Mouse (Mus musculus) limb, embryonic 13.5 days (tissue): ENCODE measurements at regions not wholly inside any gene's neighbourhood (a gene's known extent, or its start where the extent isn't known, plus 50 kb on each side); places are given as distances from the start of the nearest gene placed in this dataset.
A peak's percentile ranks its signal among the peaks of the same experiment; 100 is the strongest.

Source experiments
- ATAC-seq: fragments of 200-750 bp; cut with Nextera tagmentation; 2 replicates; pipeline ENCODE4 v1.8.0; 2017; ENCODE audit warnings: low read depth, moderate number of reproducible peaks, moderate TSS enrichment; ENCODE audit not compliant: low FRiP score
- H3K27ac ChIP-seq: fragments of 300-500 bp; sonication (generic); 2 replicates; pipeline ENCODE4 v1.5.1; 2015; ENCODE audit warnings: inconsistent platforms, mild to moderate bottlenecking, moderate library complexity
- H3K27me3 ChIP-seq: fragments of 300-500 bp; sonication (generic); 2 replicates; pipeline ENCODE4 v1.6.1; 2015; ENCODE audit warnings: mild to moderate bottlenecking, inconsistent platforms
- H3K36me3 ChIP-seq: fragments of 300-500 bp; sonication (generic); 2 replicates; pipeline ENCODE4 v1.6.1; 2015; ENCODE audit warnings: inconsistent platforms, mild to moderate bottlenecking, moderate library complexity
- H3K4me1 ChIP-seq: fragments of 300-500 bp; sonication (generic); 2 replicates; pipeline ENCODE4 v1.6.1; 2015; ENCODE audit warnings: inconsistent platforms
- H3K4me2 ChIP-seq: fragments of 300-500 bp; sonication (generic); replicated peaks from 2 replicates; pipeline ENCODE4 v1.6.1; 2015; ENCODE audit warnings: inconsistent platforms, mild to moderate bottlenecking, moderate library complexity
- H3K4me3 ChIP-seq: fragments of 300-500 bp; sonication (generic); 2 replicates; pipeline ENCODE4 v1.5.1; 2015; ENCODE audit warnings: moderate library complexity, mild to moderate bottlenecking, inconsistent platforms
- H3K9ac ChIP-seq: fragments of 300-500 bp; sonication (generic); 2 replicates; pipeline ENCODE4 v1.6.1; 2015; ENCODE audit warnings: mild to moderate bottlenecking, inconsistent platforms
- H3K9me3 ChIP-seq: fragments of 300-500 bp; sonication (generic); 2 replicates; pipeline ENCODE4 v1.6.1; 2016; ENCODE audit warnings: inconsistent platforms
- WGBS: fragments of 180-500 bp; shearing (Covaris S2); methylation state at CpG from one replicate; pipeline ENCODE4 v1.1.7; 2015; 5-methylcytosine and 5-hydroxymethylcytosine counted together

- Histone ChIP-seq H3K36me3 (no peaks in the 10 kb centered on the region), H3K9me3 (no peaks in the 10 kb centered on the region), H3K27ac (no peak overlapping the region), H3K4me1 (0 out of 2 replicates have a peak, but pooled peaks cover 4% of the 10 kb centered on the region), H3K4me2 (no peak overlapping the region), H3K27me3 (no peaks in the 10 kb centered on the region), H3K9ac (no peak overlapping the region), H3K4me3 (no peak overlapping the region)
- WGBS = 8% methylated on average over 5 of the region's 5 CpGs
- peak; percentile 54 for ATAC-seq
These were observed 132.4 kb downstream of the Npr3 start for GRCm38 (mm10) chr15:11774717-11775116.

DNA sequence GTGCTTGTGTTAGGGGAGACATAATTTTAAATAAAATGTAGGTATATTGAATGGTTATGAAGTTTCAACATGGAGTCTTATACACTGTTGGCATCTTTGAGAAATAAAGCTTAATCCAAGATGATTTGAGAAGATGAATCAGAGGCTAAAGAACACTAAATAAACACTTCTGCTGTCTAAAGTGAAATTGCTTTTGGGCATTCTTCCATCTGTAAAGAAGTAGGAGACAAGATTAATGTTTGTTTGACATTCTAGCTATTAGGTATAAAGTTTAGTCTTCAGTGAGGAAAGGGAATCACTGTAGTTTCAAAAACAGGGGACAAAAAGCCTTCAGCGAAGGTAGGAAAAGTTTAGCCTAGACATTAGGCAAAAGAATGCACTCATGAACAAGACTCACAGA lies 136.5 kb downstream of the Npr3 start:
- Histone ChIP-seq H3K36me3 (no peaks in the 10 kb centered on the region), H3K9me3 (no peaks in the 10 kb centered on the region), H3K4me2 (no peak overlapping the region), H3K9ac (no peak overlapping the region), H3K4me1 (no peaks in the 10 kb centered on the region), H3K27ac (no peak overlapping the region), H3K27me3 (no peaks in the 10 kb centered on the region), H3K4me3 (no peak overlapping the region)
- 83% methylated on average over 1 of the region's 1 CpGs for WGBS
- ATAC-seq = no peak

DNA sequence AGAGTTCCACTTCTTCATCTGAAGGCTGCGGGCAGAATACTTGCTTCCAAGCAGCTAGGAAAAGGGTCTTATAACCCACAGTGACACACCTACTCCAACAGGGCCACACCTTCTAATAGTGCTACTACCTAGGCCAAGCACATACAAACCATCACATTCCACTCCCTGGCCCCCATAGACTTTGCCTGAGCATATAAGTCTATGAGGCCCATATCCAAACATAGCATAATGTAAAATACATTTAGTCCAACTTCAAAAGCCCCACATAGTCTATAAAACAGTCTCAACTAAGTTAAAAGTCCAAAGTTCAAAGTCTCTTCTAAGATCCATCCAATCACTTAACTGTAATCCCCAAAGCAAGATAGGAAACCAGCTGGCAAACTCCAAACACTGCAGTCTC lies 149.1 kb downstream of the Npr3 start:
- H3K9me3 ChIP-seq = no peaks in the 10 kb centered on the region
- ATAC-seq = no peak
- H3K27me3 ChIP-seq = no peaks in the 10 kb centered on the region
- H3K9ac ChIP-seq = no peak overlapping the region
- H3K27ac ChIP-seq = no peak overlapping the region
- no peaks in the 10 kb centered on the region for H3K4me1 ChIP-seq
- no peaks in the 10 kb centered on the region for H3K36me3 ChIP-seq
- H3K4me3 ChIP-seq = no peak overlapping the region
- no peak overlapping the region for H3K4me2 ChIP-seq
- WGBS = 85% methylated on average over 1 of the region's 1 CpGs

GRCm38 (mm10) chr15:11756786-11757185 lies 150.3 kb downstream of the Npr3 start:
- no peaks in the 10 kb centered on the region for H3K36me3 ChIP-seq
- ATAC-seq = no peak
- H3K9me3 ChIP-seq = no peaks in the 10 kb centered on the region
- no peak overlapping the region for H3K4me3 ChIP-seq
- H3K9ac ChIP-seq = no peak overlapping the region
- 82% methylated on average over 7 of the region's 7 CpGs for WGBS
- H3K27ac ChIP-seq = no peak overlapping the region
- no peaks in the 10 kb centered on the region for H3K27me3 ChIP-seq
- no peak overlapping the region for H3K4me2 ChIP-seq
- no peaks in the 10 kb centered on the region for H3K4me1 ChIP-seq

DNA sequence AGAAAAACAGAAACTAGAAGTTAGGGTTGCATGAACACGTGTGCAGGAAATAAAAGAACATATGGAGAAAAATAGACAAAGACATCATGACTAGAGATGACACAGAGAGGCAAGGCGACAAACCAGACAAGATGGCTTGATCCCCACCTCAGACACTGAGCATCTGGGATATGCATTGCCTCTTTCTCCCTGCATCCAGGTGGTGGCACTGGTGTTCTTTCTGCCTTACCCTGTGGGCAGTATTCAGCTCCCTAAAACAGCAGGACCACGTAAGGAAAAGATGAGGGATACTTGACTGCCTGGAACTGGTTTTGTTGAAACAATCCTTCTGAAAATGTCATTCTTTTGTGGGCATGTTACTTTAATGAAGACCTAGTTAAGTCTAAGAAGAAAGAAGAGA lies 153.9 kb downstream of the Npr3 start:
- ATAC-seq = 0 out of 2 replicates have a peak, but pooled peaks have one; percentile 57
- no peaks in the 10 kb centered on the region for H3K4me1 ChIP-seq
- 23% methylated on average over 3 of the region's 3 CpGs for WGBS

GRCm38 (mm10) chr15:11750893-11751292 lies 156.2 kb downstream of the Npr3 start:
- WGBS = 78% methylated on average over 5 of the region's 5 CpGs
- no peaks in the 10 kb centered on the region for H3K36me3 ChIP-seq

More for the DNA sequence above, 153.9 kb downstream of the Npr3 start:
- Histone ChIP-seq H3K4me3 (no peak overlapping the region), H3K27ac (no peak overlapping the region), H3K36me3 (no peaks in the 10 kb centered on the region), H3K27me3 (peaks cover 5% of the 10 kb centered on the region; the same call in 1 of the 2 replicates), H3K9ac (no peak overlapping the region), H3K9me3 (no peaks in the 10 kb centered on the region; the same call in 1 of the 2 replicates), H3K4me2 (no peak overlapping the region)

GRCm38 (mm10) chr15:11749509-11749908 lies 157.6 kb downstream of the Npr3 start:
- no peaks in the 10 kb centered on the region; the same call in 1 of the 2 replicates for H3K9me3 ChIP-seq
- 85% methylated on average over 4 of the region's 4 CpGs for WGBS
- no peak overlapping the region for H3K4me2 ChIP-seq
- no peak overlapping the region for H3K9ac ChIP-seq
- peaks cover 12% of the 10 kb centered on the region; the same call in 1 of the 2 replicates for H3K27me3 ChIP-seq
- H3K4me3 ChIP-seq = no peak overlapping the region
- H3K4me1 ChIP-seq = no peaks in the 10 kb centered on the region
- no peak for ATAC-seq
- no peak overlapping the region for H3K27ac ChIP-seq
- H3K36me3 ChIP-seq = no peaks in the 10 kb centered on the region

More at GRCm38 (mm10) chr15:11750893-11751292, 156.2 kb downstream of the Npr3 start:
- H3K9ac ChIP-seq = no peak overlapping the region
- no peaks in the 10 kb centered on the region for H3K4me1 ChIP-seq
- no peak for ATAC-seq
- no peaks in the 10 kb centered on the region; the same call in 1 of the 2 replicates for H3K9me3 ChIP-seq
- no peak overlapping the region for H3K4me3 ChIP-seq
- H3K27me3 ChIP-seq = peaks cover 8% of the 10 kb centered on the region; the same call in 1 of the 2 replicates
- H3K4me2 ChIP-seq = no peak overlapping the region
- H3K27ac ChIP-seq = no peak overlapping the region

DNA sequence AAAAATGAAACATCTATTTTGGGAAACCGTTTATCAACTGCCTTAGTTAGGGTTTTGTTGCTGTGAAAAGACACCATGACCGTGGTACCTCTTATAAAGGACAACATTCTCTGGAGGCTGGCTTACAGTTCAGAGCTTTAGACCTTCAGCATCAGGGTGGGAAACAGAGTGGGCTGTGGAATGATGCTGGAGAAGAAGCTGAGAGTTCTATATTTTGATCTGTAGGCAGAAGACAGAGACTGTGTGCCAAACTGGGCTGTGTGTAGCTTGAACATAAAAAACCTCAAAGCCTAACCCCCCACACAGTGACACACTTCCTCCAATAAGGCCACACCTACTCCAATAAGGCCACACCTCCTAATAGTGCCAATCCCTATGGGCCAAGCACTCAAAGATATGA lies 158.8 kb downstream of the Npr3 start:
- H3K4me1 ChIP-seq = no peaks in the 10 kb centered on the region
- peaks cover 18% of the 10 kb centered on the region; the same call in 1 of the 2 replicates for H3K27me3 ChIP-seq
- H3K9me3 ChIP-seq = no peaks in the 10 kb centered on the region; the same call in 1 of the 2 replicates
- 93% methylated on average over 2 of the region's 2 CpGs for WGBS
- no peak overlapping the region for H3K27ac ChIP-seq
- no peak overlapping the region for H3K4me3 ChIP-seq
- no peak for ATAC-seq
- H3K4me2 ChIP-seq = no peak overlapping the region
- H3K9ac ChIP-seq = no peak overlapping the region
- no peaks in the 10 kb centered on the region for H3K36me3 ChIP-seq

- Histone ChIP-seq H3K4me2 (no peak overlapping the region), H3K9ac (no peak overlapping the region), H3K9me3 (no peaks in the 10 kb centered on the region; the same call in 1 of the 2 replicates), H3K27ac (no peak overlapping the region), H3K4me3 (no peak overlapping the region), H3K27me3 (peaks cover 27% of the 10 kb centered on the region), H3K4me1 (peaks cover 7% of the 10 kb centered on the region), H3K36me3 (no peaks in the 10 kb centered on the region)
- WGBS = 94% methylated on average over 1 of the region's 1 CpGs
- no peak for ATAC-seq
These were observed 160.3 kb downstream of the Npr3 start for GRCm38 (mm10) chr15:11746754-11747153.

GRCm38 (mm10) chr15:11745629-11746372 lies 161.3 kb downstream of the Npr3 start:
- Histone ChIP-seq H3K4me1 (peaks cover 13% of the 10 kb centered on the region), H3K4me3 (no peak overlapping the region), H3K27me3 (peaks cover 30% of the 10 kb centered on the region), H3K9ac (no peak overlapping the region), H3K9me3 (no peaks in the 10 kb centered on the region; the same call in 1 of the 2 replicates), H3K27ac (no peak overlapping the region), H3K4me2 (no peak overlapping the region), H3K36me3 (no peaks in the 10 kb centered on the region)
- ATAC-seq = no peak
- WGBS = 77% methylated on average over 9 of the region's 9 CpGs

- 0 out of 2 replicates have a peak, but pooled peaks have one; percentile 24 for ATAC-seq
- Histone ChIP-seq H3K9ac (no peak overlapping the region), H3K36me3 (no peaks in the 10 kb centered on the region), H3K4me2 (no peak overlapping the region), H3K9me3 (no peaks in the 10 kb centered on the region; the same call in 1 of the 2 replicates), H3K27ac (no peak overlapping the region), H3K4me3 (no peak overlapping the region), H3K4me1 (peaks cover 13% of the 10 kb centered on the region), H3K27me3 (peaks cover 31% of the 10 kb centered on the region)
- 33% methylated on average over 5 of the region's 5 CpGs for WGBS
These were observed 162.2 kb downstream of the Npr3 start for GRCm38 (mm10) chr15:11744903-11745302.

- Histone ChIP-seq H3K36me3 (no peaks in the 10 kb centered on the region), H3K4me1 (peaks cover 13% of the 10 kb centered on the region), H3K9ac (no peak overlapping the region), H3K27ac (no peak overlapping the region), H3K9me3 (no peaks in the 10 kb centered on the region; the same call in 1 of the 2 replicates), H3K27me3 (peaks cover 35% of the 10 kb centered on the region), H3K4me2 (no peak overlapping the region), H3K4me3 (no peak overlapping the region)
- WGBS = 68% methylated on average over 2 of the region's 2 CpGs
- no peak for ATAC-seq
These were observed 162.8 kb downstream of the Npr3 start for GRCm38 (mm10) chr15:11744296-11744695.
